Mouse (Mus musculus) brain, embryonic 14.5 days (tissue): Measurements from ENCODE around the gene Radil. TPM values are rescaled to one million over a fixed set of nuclear protein-coding genes. Genes with fewer than 3 reads are reported as not detected.
A peak's percentile ranks its signal among the peaks of the same experiment; 100 is the strongest.

Experiments
- DNase-seq: peaks from one replicate; pipeline ENCODE4 v3.0.0-alpha.2; 2011; ENCODE audit warnings: low read depth
- CTCF ChIP-seq: fragments of 200-500 bp; IDR thresholded peaks from 2 replicates; pipeline ENCODE4 v1.5.1; 2012; ENCODE audit warnings: inconsistent platforms, mild to moderate bottlenecking, moderate library complexity, borderline replicate concordance; ENCODE audit not compliant: insufficient read depth, insufficient read length; ENCODE audit errors: extremely low read depth
- POLR2A ChIP-seq: fragments of 200-500 bp; IDR thresholded peaks from 2 replicates; pipeline ENCODE4 v1.6.1; 2012; ENCODE audit warnings: mild to moderate bottlenecking, inconsistent platforms, borderline replicate concordance; ENCODE audit not compliant: poor library complexity, insufficient read depth, insufficient read length, severe bottlenecking; ENCODE audit errors: extremely low read depth
- polyA plus RNA-seq: library from polyadenylated mRNA; depleted of rRNA; stranded (reverse); fragments of >200 nt; gene quantifications from 2 replicates; pipeline ENCODE4 v1.2.3, GENCODE M21; 2012

The Radil gene
- polyA plus RNA-seq, 1 experiment, result 23.2 TPM

- TF ChIP-seq POLR2A, result no peak
- no peak for TF ChIP-seq CTCF
These were observed 15.5 kb downstream of the Radil start for GRCm38 (mm10) chr5:142535388-142535787.

GRCm38 (mm10) chr5:142529915-142530314 lies 21.0 kb downstream of the Radil start, which contains the start of gene Papolb:
Papolb (minus strand) TSS chr5:142530076.
- DNase-seq, result no peak
- no peak for TF ChIP-seq POLR2A
- TF ChIP-seq CTCF, result no peak

More at GRCm38 (mm10) chr5:142535388-142535787, 15.5 kb downstream of the Radil start:
- DNase-seq, result no peak

- DNase-seq, result peak; percentile 31
- TF ChIP-seq CTCF (no peak), POLR2A (no peak)
These were observed 26.0 kb downstream of the Radil start for GRCm38 (mm10) chr5:142524711-142525464.

- no peak for DNase-seq
- TF ChIP-seq CTCF (no peak), POLR2A (no peak)
These were observed 29.6 kb downstream of the Radil start for GRCm38 (mm10) chr5:142521195-142521866.

- no peak for TF ChIP-seq POLR2A
- TF ChIP-seq CTCF, result no peak
- DNase-seq, result no peak
These were observed 30.5 kb downstream of the Radil start for GRCm38 (mm10) chr5:142520360-142520759.

GRCm38 (mm10) chr5:142518973-142519372 lies 31.9 kb downstream of the Radil start:
- TF ChIP-seq CTCF (no peak), POLR2A (no peak)
- DNase-seq, result no peak

- no peak for TF ChIP-seq POLR2A
- TF ChIP-seq CTCF, result no peak
- no peak for DNase-seq
These were observed 38.8 kb downstream of the Radil start for GRCm38 (mm10) chr5:142512112-142512511.

- TF ChIP-seq POLR2A (no peak), CTCF (no peak)
- DNase-seq, result peak; percentile 35
These were observed 40.9 kb downstream of the Radil start for GRCm38 (mm10) chr5:142510061-142510414.

GRCm38 (mm10) chr5:142509141-142510060 lies 41.5 kb downstream of the Radil start:
- TF ChIP-seq POLR2A (0 out of 2 replicates have a peak, but pooled peaks have one; percentile 4), CTCF (no peak)
- peak; percentile 54 for DNase-seq

- TF ChIP-seq CTCF, result 0 out of 2 replicates have a peak, but pooled peaks have one; percentile 19
- TF ChIP-seq POLR2A, result no peak
- DNase-seq, result no peak
These were observed 45.0 kb downstream of the Radil start for GRCm38 (mm10) chr5:142505695-142506423.
